Mouse (Mus musculus): ENCODE measurements around the gene Taok3. TPM values are rescaled to one million over a fixed set of nuclear protein-coding genes. Genes with fewer than 3 reads are reported as not detected.

Taok3 gene
- polyA plus RNA-seq, 1 experiment from 2014 or later, result 19.7 TPM

DNA sequence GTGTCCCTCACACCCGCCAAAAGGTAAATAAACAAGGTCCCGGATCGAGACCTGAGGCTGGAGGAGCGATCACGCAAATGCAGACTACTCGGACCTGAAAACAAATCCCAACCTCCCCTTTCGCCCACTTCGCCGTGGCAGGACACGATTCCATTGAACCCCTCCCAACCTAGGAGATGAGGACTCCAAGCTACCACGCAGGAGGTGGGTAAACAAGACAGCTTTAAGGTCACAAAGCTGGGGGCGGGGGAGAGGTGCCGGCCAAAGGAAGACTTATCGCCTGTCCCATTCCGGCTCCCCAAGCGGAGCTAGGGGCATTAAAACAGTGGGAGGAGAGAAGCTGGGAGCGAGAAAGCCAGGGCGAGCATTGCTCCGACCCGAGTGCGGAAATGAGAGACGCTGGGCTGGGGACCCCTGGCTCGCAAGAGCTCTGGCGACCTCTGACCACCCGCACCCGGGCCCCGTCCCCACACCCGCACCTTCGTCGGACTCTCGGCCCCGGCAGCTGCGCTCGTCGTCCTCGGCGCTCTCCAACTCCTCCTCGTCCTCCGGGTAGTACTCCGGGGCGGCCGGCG, 4.6 kb upstream of the Taok3 start:
- Histone ChIP-seq H3K4me1 (ENCODE audit: control insufficient read depth, insufficient read depth, low read length) (peaks cover 3% of the 10 kb centered on the region; the same call in 1 of the 2 replicates), H3K4me3 (ENCODE audit: low read depth, low read length) (peak overlapping the region; percentile 98), H3K27me3 (ENCODE audit: control insufficient read depth, insufficient read depth, low read length) (no peaks in the 10 kb centered on the region), H3K27ac (ENCODE audit: low read depth, low read length) (peak overlapping the region; percentile 73), H3K36me3 (ENCODE audit: control insufficient read depth, insufficient read depth, low read length) (peaks cover 12% of the 10 kb centered on the region; the same call in 1 of the 2 replicates), H3K4me2 (peak overlapping the region; percentile 88), H3K9ac (ENCODE audit: low read length) (peak overlapping the region; percentile 87), H3K9me3 (ENCODE audit: control insufficient read depth, low read length) (no peaks in the 10 kb centered on the region)
- under 1% methylated on average over 41 of the region's 43 CpGs for WGBS
- ATAC-seq (ENCODE audit: low FRiP score) (peak; percentile 17), DNase-seq (ENCODE audit: low spot score, missing footprints) (peak; percentile 94)

- peak; percentile 77 for ATAC-seq (ENCODE audit: low FRiP score)
- H3K36me3 ChIP-seq (ENCODE audit: control insufficient read depth, insufficient read depth, low read length), result peaks cover 12% of the 10 kb centered on the region; the same call in 1 of the 2 replicates
- 2% methylated on average over 57 of the region's 59 CpGs for WGBS
- H3K4me2 ChIP-seq, result peak within 1 kb of the TSS; percentile 88
- peaks cover 1% of the 10 kb centered on the region; the same call in 1 of the 2 replicates for H3K27me3 ChIP-seq (ENCODE audit: control insufficient read depth, insufficient read depth, low read length)
- H3K4me3 ChIP-seq (ENCODE audit: low read depth, low read length), result peak within 1 kb of the TSS; percentile 98
- peak within 1 kb of the TSS; percentile 87 for H3K9ac ChIP-seq (ENCODE audit: low read length)
- peak; percentile 99 for DNase-seq (ENCODE audit: low spot score, missing footprints)
- no peaks in the 10 kb centered on the region for H3K9me3 ChIP-seq (ENCODE audit: control insufficient read depth, low read length)
- peak within 1 kb of the TSS; percentile 73 for H3K27ac ChIP-seq (ENCODE audit: low read depth, low read length)
- H3K4me1 ChIP-seq (ENCODE audit: control insufficient read depth, insufficient read depth, low read length), result peaks cover 7% of the 10 kb centered on the region
Observed at GRCm38 (mm10) chr5:117115836-117116366, 4.0 kb upstream of the Taok3 start, which contains the start of gene Suds3. Gene Suds3 (minus strand): TSS chr5:117116113.

DNA sequence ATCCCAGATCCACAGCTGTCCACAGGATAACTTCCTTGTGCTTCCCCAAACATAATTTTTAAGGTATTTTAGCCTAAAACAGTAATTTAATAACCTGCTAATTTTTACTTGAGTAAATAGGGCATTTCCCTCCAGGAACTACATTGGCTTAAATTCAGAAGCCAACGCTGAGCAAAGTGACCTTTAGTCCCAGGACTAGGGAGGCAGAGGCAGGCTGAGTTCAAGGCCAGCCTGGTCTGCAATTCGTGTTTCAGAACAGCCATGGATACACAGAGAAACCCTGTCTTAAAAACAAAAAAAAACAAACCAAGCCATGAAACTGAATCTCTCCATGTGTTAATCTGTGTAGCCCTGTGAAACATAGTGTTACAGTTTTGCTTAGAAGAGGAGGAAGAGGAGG, 3.3 kb upstream of the Taok3 start:
- Histone ChIP-seq H3K4me3 (ENCODE audit: low read depth, low read length) (no peak overlapping the region), H3K36me3 (ENCODE audit: control insufficient read depth, insufficient read depth, low read length) (peaks cover 9% of the 10 kb centered on the region; the same call in 1 of the 2 replicates), H3K9me3 (ENCODE audit: control insufficient read depth, low read length) (no peaks in the 10 kb centered on the region), H3K4me2 (no peak overlapping the region), H3K27me3 (ENCODE audit: control insufficient read depth, insufficient read depth, low read length) (peaks cover 4% of the 10 kb centered on the region; the same call in 1 of the 2 replicates), H3K27ac (ENCODE audit: low read depth, low read length) (no peak overlapping the region), H3K4me1 (ENCODE audit: control insufficient read depth, insufficient read depth, low read length) (peaks cover 9% of the 10 kb centered on the region), H3K9ac (ENCODE audit: low read length) (no peak overlapping the region)
- ATAC-seq (ENCODE audit: low FRiP score) (no peak), DNase-seq (ENCODE audit: low spot score, missing footprints) (peak; percentile 51)
- 74% methylated on average over 2 of the region's 2 CpGs for WGBS

- H3K9ac ChIP-seq (ENCODE audit: low read length), result no peak overlapping the region
- WGBS, result 87% methylated on average over 2 of the region's 2 CpGs
Observed at GRCm38 (mm10) chr5:117117241-117117640, 2.7 kb upstream of the Taok3 start.

GRCm38 (mm10) chr5:117117716-117118115, 2.2 kb upstream of the Taok3 start:
- no peaks in the 10 kb centered on the region for H3K9me3 ChIP-seq (ENCODE audit: control insufficient read depth, low read length)
- H3K9ac ChIP-seq (ENCODE audit: low read length), result no peak overlapping the region
- DNase-seq (ENCODE audit: low spot score, missing footprints) (no peak), ATAC-seq (ENCODE audit: low FRiP score) (no peak)
- peaks cover 9% of the 10 kb centered on the region for H3K4me1 ChIP-seq (ENCODE audit: control insufficient read depth, insufficient read depth, low read length)
- H3K27ac ChIP-seq (ENCODE audit: low read depth, low read length), result no peak overlapping the region
- H3K4me3 ChIP-seq (ENCODE audit: low read depth, low read length), result no peak overlapping the region
- peaks cover 4% of the 10 kb centered on the region; the same call in 1 of the 2 replicates for H3K27me3 ChIP-seq (ENCODE audit: control insufficient read depth, insufficient read depth, low read length)
- 83% methylated on average over 7 of the region's 7 CpGs for WGBS
- H3K4me2 ChIP-seq, result no peak overlapping the region
- peaks cover 2% of the 10 kb centered on the region; the same call in 1 of the 2 replicates for H3K36me3 ChIP-seq (ENCODE audit: control insufficient read depth, insufficient read depth, low read length)

More at GRCm38 (mm10) chr5:117117241-117117640, 2.7 kb upstream of the Taok3 start:
- Histone ChIP-seq H3K9me3 (ENCODE audit: control insufficient read depth, low read length) (no peaks in the 10 kb centered on the region), H3K27ac (ENCODE audit: low read depth, low read length) (no peak overlapping the region), H3K4me2 (no peak overlapping the region), H3K27me3 (ENCODE audit: control insufficient read depth, insufficient read depth, low read length) (peaks cover 4% of the 10 kb centered on the region; the same call in 1 of the 2 replicates), H3K36me3 (ENCODE audit: control insufficient read depth, insufficient read depth, low read length) (peaks cover 5% of the 10 kb centered on the region; the same call in 1 of the 2 replicates), H3K4me3 (ENCODE audit: low read depth, low read length) (no peak overlapping the region), H3K4me1 (ENCODE audit: control insufficient read depth, insufficient read depth, low read length) (peaks cover 9% of the 10 kb centered on the region)
- ATAC-seq (ENCODE audit: low FRiP score) (no peak), DNase-seq (ENCODE audit: low spot score, missing footprints) (peak; percentile 19)

DNA sequence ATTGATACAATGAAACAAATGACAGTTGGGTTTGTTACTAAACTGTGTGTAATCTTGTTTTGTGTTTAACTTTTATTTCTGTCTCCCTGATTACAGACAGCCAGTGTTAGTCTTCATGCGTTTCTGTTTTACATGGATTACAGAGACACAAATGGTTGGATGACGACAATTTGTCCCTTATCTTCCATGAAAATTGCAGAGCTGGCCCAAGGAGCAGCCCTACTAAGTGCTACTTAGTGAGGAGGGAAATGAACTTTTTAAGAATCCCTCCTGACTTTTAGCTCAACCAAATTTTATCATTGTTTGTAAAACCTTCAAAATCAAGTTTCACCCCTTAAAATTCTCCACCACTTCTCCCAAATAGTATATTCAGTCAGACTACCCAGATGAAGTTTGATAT, 1.7 kb upstream of the Taok3 start:
- H3K27ac ChIP-seq (ENCODE audit: low read depth, low read length), result no peak overlapping the region
- H3K9ac ChIP-seq (ENCODE audit: low read length), result no peak overlapping the region
- 83% methylated on average over 2 of the region's 2 CpGs for WGBS
- ATAC-seq (ENCODE audit: low FRiP score), result no peak
- no peak overlapping the region for H3K4me2 ChIP-seq
- no peaks in the 10 kb centered on the region; the same call in 1 of the 2 replicates for H3K36me3 ChIP-seq (ENCODE audit: control insufficient read depth, insufficient read depth, low read length)
- H3K4me3 ChIP-seq (ENCODE audit: low read depth, low read length), result no peak overlapping the region
- no peak for DNase-seq (ENCODE audit: low spot score, missing footprints)
- no peaks in the 10 kb centered on the region for H3K9me3 ChIP-seq (ENCODE audit: control insufficient read depth, low read length)
- peaks cover 9% of the 10 kb centered on the region for H3K4me1 ChIP-seq (ENCODE audit: control insufficient read depth, insufficient read depth, low read length)
- peaks cover 4% of the 10 kb centered on the region; the same call in 1 of the 2 replicates for H3K27me3 ChIP-seq (ENCODE audit: control insufficient read depth, insufficient read depth, low read length)

- Histone ChIP-seq H3K4me2 (0 out of 2 replicates have a peak overlapping the region, but pooled peaks have one; percentile 17), H3K27ac (ENCODE audit: low read depth, low read length) (no peak overlapping the region), H3K9ac (ENCODE audit: low read length) (no peak overlapping the region), H3K4me3 (ENCODE audit: low read depth, low read length) (no peak overlapping the region), H3K9me3 (ENCODE audit: control insufficient read depth, low read length) (no peaks in the 10 kb centered on the region), H3K4me1 (ENCODE audit: control insufficient read depth, insufficient read depth, low read length) (peaks cover 9% of the 10 kb centered on the region), H3K36me3 (ENCODE audit: control insufficient read depth, insufficient read depth, low read length) (no peaks in the 10 kb centered on the region), H3K27me3 (ENCODE audit: control insufficient read depth, insufficient read depth, low read length) (peaks cover 4% of the 10 kb centered on the region; the same call in 1 of the 2 replicates)
- DNase-seq (ENCODE audit: low spot score, missing footprints) (peak; percentile 31), ATAC-seq (ENCODE audit: low FRiP score) (no peak)
- 69% methylated on average over 8 of the region's 8 CpGs for WGBS
Observed at GRCm38 (mm10) chr5:117118850-117119249, 1.1 kb upstream of the Taok3 start.

DNA sequence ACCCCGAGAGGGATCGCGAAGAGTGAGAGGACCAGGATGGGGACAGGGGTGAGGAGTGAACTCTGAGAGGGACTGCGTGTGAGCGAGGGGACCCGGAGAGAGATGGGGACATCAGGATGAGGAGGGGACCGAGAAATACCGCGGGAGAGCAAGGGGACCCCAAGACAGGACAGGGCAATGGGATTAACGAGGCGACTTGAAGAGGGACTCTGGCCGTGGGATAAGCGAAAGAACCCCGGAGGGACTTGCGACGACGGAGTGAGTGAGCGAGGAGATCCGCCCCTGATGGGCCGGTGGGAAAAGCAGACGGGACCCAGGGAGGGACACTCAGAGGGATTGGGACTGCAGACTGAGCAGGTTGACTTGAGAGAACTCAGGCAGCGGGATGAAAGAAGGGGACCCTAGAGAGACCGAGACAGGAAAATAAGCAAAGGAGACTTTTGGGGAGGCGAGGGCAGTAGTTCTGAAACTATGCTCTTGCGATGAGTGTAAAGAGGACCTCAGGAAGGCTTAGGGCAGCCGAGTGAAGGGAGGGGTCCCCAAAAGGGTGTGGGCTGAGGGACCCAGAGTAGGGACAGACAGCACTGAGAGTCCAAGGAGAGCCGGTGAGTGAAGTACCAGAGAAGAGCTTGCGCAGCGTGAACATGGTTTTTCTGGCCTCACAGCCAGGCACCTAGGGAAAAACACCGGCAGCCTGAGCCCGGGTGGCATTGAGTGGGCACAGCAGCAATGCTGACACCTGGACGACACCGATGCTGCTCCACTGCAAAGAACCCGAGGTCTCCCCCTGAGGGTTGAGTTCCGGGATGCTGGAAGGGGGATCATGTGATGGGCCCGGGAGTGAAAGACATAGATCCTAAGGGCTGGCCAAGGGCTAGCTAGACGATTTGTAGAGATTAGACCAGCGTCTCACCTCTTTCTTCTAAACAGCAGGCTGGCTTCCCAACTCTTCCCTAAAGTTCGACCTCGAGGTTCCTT, 849 bp downstream of the Taok3 start:
- Histone ChIP-seq H3K9ac (ENCODE audit: low read length) (peak overlapping the region; percentile 66), H3K4me2 (peak overlapping the region; percentile 89), H3K9me3 (ENCODE audit: control insufficient read depth, low read length) (no peaks in the 10 kb centered on the region), H3K36me3 (ENCODE audit: control insufficient read depth, insufficient read depth, low read length) (no peaks in the 10 kb centered on the region), H3K4me1 (ENCODE audit: control insufficient read depth, insufficient read depth, low read length) (peaks cover 9% of the 10 kb centered on the region), H3K4me3 (ENCODE audit: low read depth, low read length) (peak overlapping the region; percentile 74), H3K27me3 (ENCODE audit: control insufficient read depth, insufficient read depth, low read length) (peaks cover 4% of the 10 kb centered on the region; the same call in 1 of the 2 replicates), H3K27ac (ENCODE audit: low read depth, low read length) (no peak overlapping the region)
- WGBS, result 1% methylated on average over 40 of the region's 40 CpGs
- peak; percentile 95 for DNase-seq (ENCODE audit: low spot score, missing footprints)
- no peak for ATAC-seq (ENCODE audit: low FRiP score)

Data from midbrain, embryonic 11.5 days (tissue).